Mouse (Mus musculus) kidney, postnatal 0 days (tissue): ENCODE data around the gene Slc45a1. TPM values are rescaled to one million over a fixed set of nuclear protein-coding genes. Genes with fewer than 3 reads are reported as not detected.

Source experiments
- ATAC-seq: fragments of 200-750 bp; cut with Nextera tagmentation; replicated peaks from 2 replicates; pipeline ENCODE4 v1.8.0; 2017; ENCODE audit warnings: low read depth, moderate number of reproducible peaks, moderate TSS enrichment, moderate library complexity; ENCODE audit not compliant: low FRiP score
- DNase-seq: peaks from one replicate; pipeline ENCODE4 v3.0.0-alpha.2; 2016; ENCODE audit warnings: low spot score
- H3K27ac ChIP-seq: fragments of 300-500 bp; sonication (generic); 2 replicates; pipeline ENCODE4 v1.5.1; 2014; ENCODE audit warnings: mild to moderate bottlenecking
- H3K27me3 ChIP-seq: fragments of 300-500 bp; sonication (generic); 2 replicates; pipeline ENCODE4 v1.6.1; 2014; ENCODE audit warnings: low read length, mixed read lengths; ENCODE audit not compliant: insufficient read depth
- H3K36me3 ChIP-seq: fragments of 300-500 bp; sonication (generic); 2 replicates; pipeline ENCODE4 v1.6.1; 2014; ENCODE audit warnings: low read length, mixed read lengths; ENCODE audit not compliant: insufficient read depth
- H3K4me1 ChIP-seq: fragments of 300-500 bp; sonication (generic); replicated peaks from 2 replicates; pipeline ENCODE4 v1.6.1; 2014; ENCODE audit warnings: antibody characterized with exemption, low read length, mixed read lengths; ENCODE audit not compliant: insufficient read depth
- H3K4me2 ChIP-seq: fragments of 300-500 bp; sonication (generic); 2 replicates; pipeline ENCODE4 v1.6.1; 2014; ENCODE audit warnings: mild to moderate bottlenecking, low read length, moderate library complexity, mixed read lengths
- H3K4me3 ChIP-seq: fragments of 300-500 bp; sonication (generic); replicated peaks from 2 replicates; pipeline ENCODE4 v1.5.1; 2014; ENCODE audit warnings: low read depth, low read length
- H3K9ac ChIP-seq: fragments of 300-500 bp; sonication (generic); 2 replicates; pipeline ENCODE4 v1.6.1; 2014; ENCODE audit warnings: low read depth, low read length
- H3K9me3 ChIP-seq: fragments of 300-500 bp; sonication (generic); replicated peaks from 2 replicates; pipeline ENCODE4 v1.6.1; 2016; ENCODE audit warnings: low read length, inconsistent platforms, mixed read lengths
- CTCF ChIP-seq: IDR thresholded peaks from 2 replicates; pipeline ENCODE4 v1.5.1; 2016; ENCODE audit warnings: antibody characterized with exemption, low read depth, mild to moderate bottlenecking, moderate library complexity
- WGBS: fragments of 180-500 bp; shearing (Covaris S2); extraction: QIAGEN DNeasy Blood & Tissue Kit; methylation state at CpG from one replicate; pipeline ENCODE4 v1.1.7; 2014; 5-methylcytosine and 5-hydroxymethylcytosine counted together
- polyA plus RNA-seq: library from polyadenylated mRNA; unstranded; fragments of >200 nt; fragmentation: Nextera tagmentation; extraction: Ambion mirVana; gene quantifications from 2 replicates; pipeline ENCODE4 v1.2.1, GENCODE M21; 2015

Gene Slc45a1
- polyA plus RNA-seq, 1 experiment from 2014 or later = 0.04 TPM

GRCm38 (mm10) chr4:150677846-150678224 is 25.9 kb upstream of the Slc45a1 start:
- H3K9ac ChIP-seq = no peak overlapping the region
- WGBS = 21% methylated on average over 4 of the region's 4 CpGs
- no peak overlapping the region; the same call in 1 of the 2 replicates for H3K27ac ChIP-seq
- DNase-seq = no peak
- no peaks in the 10 kb centered on the region for H3K27me3 ChIP-seq
- H3K4me1 ChIP-seq = no peaks in the 10 kb centered on the region
- H3K4me3 ChIP-seq = no peak overlapping the region
- no peaks in the 10 kb centered on the region for H3K36me3 ChIP-seq
- H3K4me2 ChIP-seq = no peak overlapping the region
- no peaks in the 10 kb centered on the region for H3K9me3 ChIP-seq
- no peak for TF ChIP-seq CTCF
- peak; percentile 60 for ATAC-seq

DNA sequence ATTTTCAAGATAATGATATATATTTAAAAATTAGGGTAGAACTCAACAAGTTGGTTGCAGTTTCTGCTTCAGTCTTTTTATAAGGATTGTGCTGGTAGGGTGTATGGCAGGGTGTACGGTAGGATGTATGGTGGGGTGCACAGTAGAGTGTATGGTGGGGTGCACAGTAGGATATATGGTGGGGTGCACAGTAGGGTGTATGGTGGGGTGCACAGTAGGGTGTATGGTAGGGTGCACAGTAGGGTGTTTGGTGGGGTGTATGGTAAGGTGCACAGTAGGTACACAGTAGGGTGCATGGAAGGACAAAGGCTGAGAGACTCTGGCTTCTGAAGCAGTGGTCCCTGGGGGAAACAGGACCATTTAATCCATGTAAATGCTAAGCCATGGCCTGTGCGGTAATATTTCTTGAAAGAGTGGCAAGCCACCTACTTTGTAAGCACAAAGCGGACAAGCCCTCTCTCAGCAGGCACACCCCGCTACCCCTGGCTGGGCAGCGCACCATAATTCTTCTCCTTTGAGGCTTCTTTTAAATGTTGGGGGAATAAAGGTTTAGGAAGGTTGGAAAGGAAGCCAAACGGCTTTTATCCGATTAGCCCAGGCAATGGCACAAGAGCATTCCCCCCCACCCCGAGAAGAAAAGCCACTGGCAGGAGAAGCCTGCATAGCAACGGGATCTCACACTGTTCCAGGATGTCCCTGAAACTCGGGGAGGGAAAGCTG is 25.3 kb upstream of the Slc45a1 start:
- H3K9ac ChIP-seq = no peak overlapping the region
- ATAC-seq (peak; percentile 50; the same call in 1 of the 2 replicates), DNase-seq (peak; percentile 63)
- H3K4me1 ChIP-seq = no peaks in the 10 kb centered on the region
- no peaks in the 10 kb centered on the region for H3K27me3 ChIP-seq
- no peak overlapping the region for H3K4me3 ChIP-seq
- 23% methylated on average over 10 of the region's 10 CpGs for WGBS
- no peaks in the 10 kb centered on the region for H3K36me3 ChIP-seq
- H3K4me2 ChIP-seq = no peak overlapping the region
- no peaks in the 10 kb centered on the region for H3K9me3 ChIP-seq
- TF ChIP-seq CTCF = no peak
- peak overlapping the region; percentile 1; the same call in 1 of the 2 replicates for H3K27ac ChIP-seq

DNA sequence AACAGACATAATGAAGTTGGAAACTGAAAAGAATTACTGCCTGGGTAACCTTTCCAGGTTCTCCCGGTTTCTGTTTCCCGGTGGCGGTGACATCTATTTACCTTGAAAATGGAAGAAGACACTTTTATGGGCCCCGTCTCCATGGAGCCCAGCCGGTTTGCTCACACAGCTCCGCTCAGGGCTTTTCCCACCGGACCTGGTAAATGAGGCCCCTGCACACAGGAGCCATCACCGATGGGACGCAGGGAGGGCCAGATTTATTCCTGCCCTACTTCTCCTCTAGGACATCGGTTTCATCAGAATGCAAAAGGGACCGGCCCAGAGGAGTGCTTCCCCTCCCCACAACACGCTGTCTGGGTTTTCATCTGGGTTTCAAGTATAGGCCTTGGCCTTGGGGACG is 24.1 kb upstream of the Slc45a1 start:
- 25% methylated on average over 13 of the region's 13 CpGs for WGBS
- Histone ChIP-seq H3K27me3 (no peaks in the 10 kb centered on the region), H3K9ac (no peak overlapping the region), H3K4me2 (no peak overlapping the region), H3K4me1 (no peaks in the 10 kb centered on the region), H3K4me3 (no peak overlapping the region), H3K9me3 (no peaks in the 10 kb centered on the region), H3K27ac (no peak overlapping the region), H3K36me3 (no peaks in the 10 kb centered on the region)
- ATAC-seq (no peak; the same call in 1 of the 2 replicates), DNase-seq (no peak)
- no peak for TF ChIP-seq CTCF

- Histone ChIP-seq H3K27ac (no peak overlapping the region), H3K36me3 (no peaks in the 10 kb centered on the region), H3K9me3 (no peaks in the 10 kb centered on the region), H3K4me2 (no peak overlapping the region), H3K9ac (no peak overlapping the region), H3K4me1 (no peaks in the 10 kb centered on the region), H3K27me3 (no peaks in the 10 kb centered on the region), H3K4me3 (no peak overlapping the region)
- WGBS = 84% methylated on average over 10 of the region's 10 CpGs
- no peak for TF ChIP-seq CTCF
- DNase-seq (no peak), ATAC-seq (no peak)
Measured at GRCm38 (mm10) chr4:150675274-150675673, 23.3 kb upstream of the Slc45a1 start.

DNA sequence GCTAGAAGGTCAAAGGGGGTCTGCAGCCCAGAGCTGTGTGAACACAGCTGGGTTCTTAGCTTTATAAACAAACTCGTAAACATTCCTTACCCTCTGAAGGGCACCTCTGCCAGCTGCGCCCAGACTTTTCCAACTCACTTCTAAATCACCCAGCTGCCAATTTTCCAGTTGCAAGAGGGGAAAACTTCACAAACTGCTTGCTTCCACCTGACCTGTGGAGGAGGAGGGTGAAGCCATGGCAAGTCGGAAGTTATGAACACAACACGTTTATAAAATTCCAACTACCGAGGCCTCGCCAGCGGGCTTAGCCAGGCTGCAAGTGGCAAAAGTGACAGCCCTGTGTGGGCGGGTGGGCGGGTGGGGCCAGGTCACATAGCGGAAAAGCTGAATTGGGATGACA is 13.8 kb upstream of the Slc45a1 start:
- ATAC-seq (no peak), DNase-seq (no peak)
- peaks cover 4% of the 10 kb centered on the region; the same call in 1 of the 2 replicates for H3K4me1 ChIP-seq
- no peaks in the 10 kb centered on the region for H3K36me3 ChIP-seq
- H3K9me3 ChIP-seq = no peaks in the 10 kb centered on the region
- H3K9ac ChIP-seq = no peak overlapping the region
- no peak overlapping the region for H3K4me3 ChIP-seq
- peak overlapping the region; percentile 31; the same call in 1 of the 2 replicates for H3K27ac ChIP-seq
- no peaks in the 10 kb centered on the region for H3K27me3 ChIP-seq
- no peak for TF ChIP-seq CTCF
- WGBS = 52% methylated on average over 10 of the region's 10 CpGs
- H3K4me2 ChIP-seq = no peak overlapping the region

GRCm38 (mm10) chr4:150664726-150665125 is 12.8 kb upstream of the Slc45a1 start:
- no peak for ATAC-seq

GRCm38 (mm10) chr4:150663192-150663591 is 11.2 kb upstream of the Slc45a1 start:
- no peaks in the 10 kb centered on the region for H3K27me3 ChIP-seq
- H3K36me3 ChIP-seq = no peaks in the 10 kb centered on the region
- H3K9me3 ChIP-seq = no peaks in the 10 kb centered on the region
- no peak overlapping the region for H3K4me3 ChIP-seq
- H3K27ac ChIP-seq = no peak overlapping the region
- no peak overlapping the region for H3K9ac ChIP-seq
- TF ChIP-seq CTCF = peak; percentile 72
- H3K4me1 ChIP-seq = peaks cover 4% of the 10 kb centered on the region; the same call in 1 of the 2 replicates
- DNase-seq = peak; percentile 57
- no peak overlapping the region for H3K4me2 ChIP-seq
- WGBS = 63% methylated on average over 12 of the region's 12 CpGs
- ATAC-seq = no peak

More at GRCm38 (mm10) chr4:150664726-150665125, 12.8 kb upstream of the Slc45a1 start:
- H3K36me3 ChIP-seq = no peaks in the 10 kb centered on the region
- no peak for DNase-seq
- WGBS = 87% methylated on average over 7 of the region's 7 CpGs
- H3K4me3 ChIP-seq = no peak overlapping the region
- no peaks in the 10 kb centered on the region for H3K9me3 ChIP-seq
- H3K4me1 ChIP-seq = peaks cover 4% of the 10 kb centered on the region; the same call in 1 of the 2 replicates
- no peaks in the 10 kb centered on the region for H3K27me3 ChIP-seq
- H3K9ac ChIP-seq = no peak overlapping the region
- H3K4me2 ChIP-seq = no peak overlapping the region
- H3K27ac ChIP-seq = no peak overlapping the region
- TF ChIP-seq CTCF = peak; percentile 53; the same call in 1 of the 2 replicates
